Mouse (Mus musculus) heart, adult 8-10 months (tissue): ENCODE data around the gene Rab22a. TPM values are rescaled to one million over a fixed set of nuclear protein-coding genes. Genes with fewer than 3 reads are reported as not detected.

ENCODE experiments used
- microRNA-seq: library from miRNA; unstranded; fragments of <30 nt; microRNA quantifications from one replicate; pipeline ENCODE4 v1.2.0, GENCODE M21; 2022
- total RNA-seq, 4 experiments: library from RNA; stranded (reverse); gene quantifications; 2 replicates each; pipeline ENCODE4 v1.2.4; 2022

Gene Rab22a
- total RNA-seq, 4 experiments from 2014 or later, result 32.9 to 41.6 (median 36.0) TPM

Small RNA genes lying within 50 kb of the gene (microRNA-seq; reads per million reads assigned to microRNA genes)
- not detected for gene Mir6340

Other genes with a start within 250 kb of the Rab22a start
- not detected for gene 1700021F07Rik, start 137.2 kb upstream of the Rab22a start, total RNA-seq
- gene Ankrd60, start 81.4 kb upstream of the Rab22a start, total RNA-seq, result not detected
- gene 1700010B08Rik, start 59.7 kb downstream of the Rab22a start, total RNA-seq, result not detected
- gene Vapb, start 77.8 kb downstream of the Rab22a start, total RNA-seq, result 100 to 1,000 TPM; 111 to 126 (median 118) TPM